Mouse (Mus musculus) neural tube, embryonic 11.5 days (tissue): ENCODE measurements around the gene Atxn3. TPM values are rescaled to one million over a fixed set of nuclear protein-coding genes. Genes with fewer than 3 reads are reported as not detected.
A peak's percentile ranks its signal among the peaks of the same experiment; 100 is the strongest.

Experiments
- ATAC-seq: fragments of 200-750 bp; cut with Nextera tagmentation; 2 replicates; pipeline ENCODE4 v1.8.0; 2017; ENCODE audit warnings: moderate number of reproducible peaks, mild to moderate bottlenecking, moderate TSS enrichment, moderate library complexity; ENCODE audit not compliant: insufficient read depth, low FRiP score, low TSS enrichment
- DNase-seq: peaks from one replicate; pipeline ENCODE4 v3.0.0-alpha.2; 2015; ENCODE audit warnings: low spot score
- H3K27ac ChIP-seq: fragments of 300-500 bp; sonication (generic); 2 replicates; pipeline ENCODE4 v1.5.1; 2014; ENCODE audit warnings: low read depth, mild to moderate bottlenecking, low read length
- H3K27me3 ChIP-seq: fragments of 300-500 bp; sonication (generic); 2 replicates; pipeline ENCODE4 v1.6.1; 2014; ENCODE audit warnings: mild to moderate bottlenecking, low read length, mixed read lengths; ENCODE audit not compliant: control insufficient read depth, insufficient read depth
- H3K36me3 ChIP-seq: fragments of 300-500 bp; sonication (generic); 2 replicates; pipeline ENCODE4 v1.6.1; 2014; ENCODE audit warnings: mild to moderate bottlenecking, low read length, moderate library complexity, mixed read lengths; ENCODE audit not compliant: control insufficient read depth, insufficient read depth
- H3K4me1 ChIP-seq: fragments of 300-500 bp; sonication (generic); 2 replicates; pipeline ENCODE4 v1.6.1; 2014; ENCODE audit warnings: low read length, mixed read lengths; ENCODE audit not compliant: control insufficient read depth, insufficient read depth
- H3K4me2 ChIP-seq: fragments of 300-500 bp; sonication (generic); 2 replicates; pipeline ENCODE4 v1.6.1; 2014; ENCODE audit warnings: low read depth, mild to moderate bottlenecking, moderate library complexity
- H3K4me3 ChIP-seq: fragments of 300-500 bp; sonication (generic); 2 replicates; pipeline ENCODE4 v1.5.1; 2014; ENCODE audit warnings: low read depth, low read length
- H3K9ac ChIP-seq: fragments of 300-500 bp; sonication (generic); 2 replicates; pipeline ENCODE4 v1.6.1; 2014; ENCODE audit warnings: mild to moderate bottlenecking, low read length
- H3K9me3 ChIP-seq: fragments of 300-500 bp; sonication (generic); 2 replicates; pipeline ENCODE4 v1.6.1; 2016; ENCODE audit warnings: low read length; ENCODE audit not compliant: control insufficient read depth
- WGBS: fragments of 180-500 bp; shearing (Covaris S2); extraction: QIAGEN DNeasy Blood & Tissue Kit; methylation state at CpG from one replicate; pipeline ENCODE4 v1.1.7; 2014; 5-methylcytosine and 5-hydroxymethylcytosine counted together
- polyA plus RNA-seq: library from polyadenylated mRNA; unstranded; fragments of >200 nt; fragmentation: Nextera tagmentation; extraction: Ambion mirVana; gene quantifications from 2 replicates; pipeline ENCODE4 v1.2.1, GENCODE M21; 2014

The Atxn3 gene
- polyA plus RNA-seq, 1 experiment from 2014 or later = 14.1 TPM

DNA sequence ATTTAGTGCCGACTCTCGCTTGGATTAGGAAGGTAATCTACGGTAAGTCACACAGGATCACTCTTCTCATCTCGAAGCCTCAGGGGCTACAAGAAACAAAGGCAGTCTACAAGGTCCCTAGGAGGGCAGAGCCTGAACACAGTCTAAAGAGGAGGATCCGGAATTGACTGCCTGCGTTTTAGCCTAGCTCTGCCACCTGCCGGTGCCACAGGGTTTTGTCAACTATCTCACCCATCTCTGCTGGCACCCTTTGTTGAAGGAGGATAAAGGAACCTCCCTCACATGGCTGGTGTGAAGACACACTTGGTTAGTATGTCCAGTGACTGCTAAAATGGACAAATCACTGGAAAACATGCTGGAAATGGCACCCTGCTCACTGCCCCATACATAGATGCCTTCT lies 20.5 kb downstream of the Atxn3 start:
- no peaks in the 10 kb centered on the region for H3K4me1 ChIP-seq
- no peak for DNase-seq
- no peak overlapping the region for H3K9ac ChIP-seq
- no peaks in the 10 kb centered on the region for H3K9me3 ChIP-seq
- H3K27ac ChIP-seq = no peak overlapping the region
- WGBS = 83% methylated on average over 7 of the region's 7 CpGs
- ATAC-seq = no peak
- H3K36me3 ChIP-seq = peaks cover 14% of the 10 kb centered on the region
- no peak overlapping the region for H3K4me2 ChIP-seq
- H3K27me3 ChIP-seq = no peaks in the 10 kb centered on the region
- no peak overlapping the region for H3K4me3 ChIP-seq

DNA sequence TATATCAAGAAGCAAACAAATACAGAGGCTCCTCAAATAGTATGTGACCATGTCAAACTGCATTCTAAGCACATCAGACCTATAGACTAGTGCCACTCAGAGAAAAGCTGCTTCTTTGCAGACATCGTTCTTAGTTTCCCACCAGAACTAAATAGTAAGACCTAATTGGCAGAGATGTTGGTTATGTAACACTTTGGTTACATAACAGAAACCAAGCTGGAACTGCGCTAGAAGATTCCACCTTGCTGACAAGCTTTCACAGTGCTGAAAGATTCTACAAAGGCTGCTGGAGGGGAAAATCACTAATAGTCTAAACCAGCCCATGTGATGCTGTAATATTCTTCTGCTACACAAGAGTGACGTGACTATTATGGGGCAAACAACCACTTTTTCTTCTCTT lies 22.8 kb downstream of the Atxn3 start:
- H3K9me3 ChIP-seq = no peaks in the 10 kb centered on the region
- H3K4me1 ChIP-seq = no peaks in the 10 kb centered on the region
- no peak for ATAC-seq
- peaks cover 11% of the 10 kb centered on the region for H3K36me3 ChIP-seq
- H3K27ac ChIP-seq = no peak overlapping the region
- 97% methylated on average over 3 of the region's 3 CpGs for WGBS
- H3K4me3 ChIP-seq = no peak overlapping the region
- no peak for DNase-seq
- no peak overlapping the region for H3K4me2 ChIP-seq
- H3K27me3 ChIP-seq = no peaks in the 10 kb centered on the region
- no peak overlapping the region for H3K9ac ChIP-seq

DNA sequence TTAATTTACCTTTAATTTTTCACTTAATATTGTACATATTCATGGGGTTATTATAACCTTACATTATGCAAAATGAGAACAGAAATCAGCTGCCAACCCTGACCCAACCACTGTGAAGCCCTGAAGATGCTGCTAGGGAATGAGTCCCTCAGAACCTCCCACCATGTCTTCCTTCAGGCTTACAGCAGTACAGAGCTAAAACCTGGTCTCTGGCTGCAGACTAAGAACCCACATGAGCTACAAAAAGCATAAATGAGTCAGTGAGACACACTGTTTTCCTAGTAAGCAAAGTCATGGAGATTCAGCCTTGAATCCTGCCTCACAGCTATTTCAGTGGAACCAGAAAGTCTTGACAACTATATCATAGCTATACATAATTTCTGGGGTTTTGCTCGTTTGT lies 29.6 kb downstream of the Atxn3 start:
- H3K4me3 ChIP-seq = no peak overlapping the region
- H3K4me2 ChIP-seq = no peak overlapping the region
- WGBS = 80% methylated on average over 1 of the region's 1 CpGs
- H3K9ac ChIP-seq = no peak overlapping the region
- peaks cover 8% of the 10 kb centered on the region for H3K36me3 ChIP-seq
- no peak overlapping the region for H3K27ac ChIP-seq
- ATAC-seq = no peak
- no peaks in the 10 kb centered on the region for H3K27me3 ChIP-seq
- H3K9me3 ChIP-seq = no peaks in the 10 kb centered on the region
- H3K4me1 ChIP-seq = no peaks in the 10 kb centered on the region
- DNase-seq = no peak

DNA sequence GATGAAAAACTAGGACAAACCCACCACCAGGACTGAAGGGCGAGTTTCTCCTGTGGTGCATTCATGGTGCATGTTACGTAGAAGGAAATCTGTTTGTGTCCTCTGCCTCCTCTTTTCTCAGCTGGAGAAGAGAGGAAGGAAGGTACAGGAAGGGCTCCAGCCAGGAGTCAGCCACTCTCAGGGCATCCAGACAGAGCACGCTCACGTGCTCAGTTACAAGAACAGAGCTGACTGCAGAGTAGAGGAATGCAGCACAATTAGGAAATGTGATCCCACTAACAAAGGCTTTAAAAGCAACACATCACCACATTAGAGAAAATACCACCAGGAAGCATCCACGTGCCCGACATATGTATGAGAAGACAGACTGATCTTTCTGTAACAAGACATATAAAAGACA lies 35.7 kb downstream of the Atxn3 start:
- no peak overlapping the region for H3K9ac ChIP-seq
- WGBS = 86% methylated on average over 6 of the region's 6 CpGs
- DNase-seq (no peak), ATAC-seq (no peak)
- no peak overlapping the region for H3K27ac ChIP-seq
- no peaks in the 10 kb centered on the region for H3K9me3 ChIP-seq
- no peak overlapping the region for H3K4me3 ChIP-seq
- peaks cover 5% of the 10 kb centered on the region for H3K36me3 ChIP-seq
- H3K27me3 ChIP-seq = no peaks in the 10 kb centered on the region
- no peaks in the 10 kb centered on the region for H3K4me1 ChIP-seq
- H3K4me2 ChIP-seq = no peak overlapping the region

DNA sequence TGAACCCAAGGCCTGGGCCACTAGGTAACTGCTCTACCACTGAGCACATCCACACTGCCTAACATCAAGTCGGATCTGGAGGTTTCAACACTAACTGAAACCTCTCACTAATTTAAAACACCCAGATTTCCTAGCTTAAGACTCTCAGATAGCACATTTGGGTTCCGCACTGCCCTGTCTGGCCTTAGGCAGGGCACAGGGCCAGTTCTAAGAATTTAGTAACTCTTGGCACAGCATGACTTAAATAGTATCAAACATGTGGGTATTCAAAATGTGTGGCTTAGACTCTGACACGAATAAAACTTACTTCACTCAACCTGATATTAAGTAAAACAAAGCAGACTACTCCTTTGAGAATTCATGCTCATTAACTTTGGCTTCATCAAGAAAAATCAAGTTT lies 38.2 kb downstream of the Atxn3 start:
- DNase-seq = no peak
- H3K4me1 ChIP-seq = no peaks in the 10 kb centered on the region
- 86% methylated on average over 3 of the region's 3 CpGs for WGBS
- H3K9ac ChIP-seq = no peak overlapping the region
- peaks cover 2% of the 10 kb centered on the region; the same call in 1 of the 2 replicates for H3K36me3 ChIP-seq
- no peak overlapping the region for H3K4me2 ChIP-seq
- no peak for ATAC-seq
- H3K4me3 ChIP-seq = no peak overlapping the region
- H3K9me3 ChIP-seq = no peaks in the 10 kb centered on the region
- no peak overlapping the region for H3K27ac ChIP-seq
- no peaks in the 10 kb centered on the region for H3K27me3 ChIP-seq

DNA sequence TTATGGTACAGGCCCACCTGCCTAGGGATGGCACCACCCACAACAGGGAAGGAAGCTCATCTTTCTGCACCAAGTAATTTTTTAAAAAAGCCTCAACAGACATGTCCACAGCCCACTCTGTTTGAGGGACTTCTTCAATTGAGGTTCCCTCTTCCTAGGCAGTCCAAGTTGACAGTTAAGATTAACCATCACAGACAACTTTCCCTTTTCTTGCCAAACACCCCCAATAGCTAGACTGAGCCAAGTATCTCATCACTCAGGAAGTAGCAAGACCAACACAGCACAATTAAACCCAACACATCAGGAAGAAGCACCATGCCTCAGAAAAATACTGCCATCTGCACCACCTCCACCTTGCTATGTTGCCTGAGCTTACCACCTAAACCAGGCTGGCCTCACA lies 40.9 kb downstream of the Atxn3 start:
- H3K9me3 ChIP-seq = no peaks in the 10 kb centered on the region
- no peak for ATAC-seq

DNA sequence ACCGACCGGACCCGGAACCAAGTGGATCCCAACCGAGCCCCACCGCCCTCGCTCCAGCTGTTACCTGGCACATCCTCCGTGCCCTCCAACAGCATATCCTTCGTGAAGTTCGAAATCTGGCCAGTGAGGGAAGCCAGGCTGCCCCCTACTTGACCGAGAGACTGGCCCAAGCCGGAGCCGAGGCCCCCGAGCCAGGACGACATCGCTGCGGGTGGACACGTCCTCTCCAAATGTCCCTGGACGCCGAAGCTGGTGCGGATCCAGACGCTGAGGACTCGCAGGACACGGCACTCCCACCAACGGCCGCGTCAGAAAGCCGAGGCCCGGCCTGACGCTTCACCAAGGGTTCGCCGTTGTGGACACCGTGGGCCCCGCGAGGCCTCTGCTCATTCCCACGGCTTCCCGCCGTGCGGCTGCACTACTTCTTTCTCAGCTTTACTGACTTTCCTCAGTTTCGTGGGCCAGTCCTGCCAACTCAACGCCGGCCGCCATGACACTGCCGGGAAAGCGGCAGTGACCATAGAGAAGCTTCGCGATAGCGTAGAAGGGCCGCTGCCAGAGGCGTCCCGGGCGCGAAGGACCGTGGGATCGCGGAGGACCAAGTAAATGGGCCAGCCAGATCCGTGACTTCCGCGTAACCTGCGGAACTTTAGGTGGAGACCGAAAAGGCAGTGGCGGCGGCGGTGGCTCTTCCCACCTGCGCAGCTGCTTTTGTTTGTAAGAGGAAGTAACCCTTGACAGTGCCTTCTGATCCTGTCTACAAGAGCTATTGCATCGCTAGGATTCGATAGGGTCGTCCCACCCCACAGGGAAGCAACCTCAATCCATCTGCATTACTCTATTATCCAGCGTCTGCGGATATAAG lies 45.2 kb downstream of the Atxn3 start, which contains the start of gene Trip11:
Gene Trip11 (minus strand): TSS at position 642 of the 865 bp plus-strand sequence.
- H3K4me1 ChIP-seq = peaks cover 6% of the 10 kb centered on the region
- H3K27me3 ChIP-seq = no peaks in the 10 kb centered on the region
- H3K36me3 ChIP-seq = no peaks in the 10 kb centered on the region
- no peaks in the 10 kb centered on the region for H3K9me3 ChIP-seq
- H3K27ac ChIP-seq = peak within 1 kb of the TSS; percentile 53; the same call in 1 of the 2 replicates
- WGBS = under 1% methylated on average over 69 of the region's 69 CpGs
- H3K9ac ChIP-seq = peak within 1 kb of the TSS; percentile 93
- peak within 1 kb of the TSS; percentile 77 for H3K4me2 ChIP-seq
- DNase-seq (peak; percentile 90), ATAC-seq (peak; percentile 96)
- H3K4me3 ChIP-seq = peak within 1 kb of the TSS; percentile 90

More for the DNA sequence above, 40.9 kb downstream of the Atxn3 start:
- Histone ChIP-seq H3K4me2 (no peak overlapping the region), H3K4me3 (no peak overlapping the region), H3K27ac (no peak overlapping the region), H3K27me3 (no peaks in the 10 kb centered on the region), H3K4me1 (peaks cover 2% of the 10 kb centered on the region; the same call in 1 of the 2 replicates), H3K36me3 (no peaks in the 10 kb centered on the region), H3K9ac (no peak overlapping the region)
- DNase-seq = no peak

DNA sequence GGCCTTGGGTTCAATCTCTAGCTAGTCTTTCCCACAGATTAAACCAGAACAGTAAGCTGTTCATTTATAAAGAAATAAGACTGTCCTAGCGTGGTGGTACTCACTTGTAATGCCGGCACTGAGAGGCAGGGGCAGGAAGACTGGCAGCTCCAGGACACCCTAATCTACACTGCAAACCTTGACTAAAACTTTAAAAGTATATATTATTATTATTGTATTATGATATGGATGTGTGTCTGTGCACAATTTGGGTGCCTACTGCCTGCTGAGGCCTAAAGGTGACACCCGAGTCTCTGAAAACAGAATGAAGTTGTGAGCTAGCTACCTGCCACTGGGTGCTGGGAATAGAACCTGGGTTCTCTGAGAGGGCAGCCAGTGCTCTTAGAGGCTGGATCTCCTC lies 46.7 kb downstream of the Atxn3 start:
- WGBS = 95% methylated on average over 3 of the region's 3 CpGs
- Histone ChIP-seq H3K4me3 (no peak overlapping the region), H3K4me1 (peaks cover 6% of the 10 kb centered on the region), H3K9ac (no peak overlapping the region), H3K27me3 (no peaks in the 10 kb centered on the region), H3K27ac (no peak overlapping the region), H3K9me3 (no peaks in the 10 kb centered on the region), H3K4me2 (no peak overlapping the region; the same call in 1 of the 2 replicates), H3K36me3 (no peaks in the 10 kb centered on the region)
- DNase-seq = no peak
- ATAC-seq = no peak

DNA sequence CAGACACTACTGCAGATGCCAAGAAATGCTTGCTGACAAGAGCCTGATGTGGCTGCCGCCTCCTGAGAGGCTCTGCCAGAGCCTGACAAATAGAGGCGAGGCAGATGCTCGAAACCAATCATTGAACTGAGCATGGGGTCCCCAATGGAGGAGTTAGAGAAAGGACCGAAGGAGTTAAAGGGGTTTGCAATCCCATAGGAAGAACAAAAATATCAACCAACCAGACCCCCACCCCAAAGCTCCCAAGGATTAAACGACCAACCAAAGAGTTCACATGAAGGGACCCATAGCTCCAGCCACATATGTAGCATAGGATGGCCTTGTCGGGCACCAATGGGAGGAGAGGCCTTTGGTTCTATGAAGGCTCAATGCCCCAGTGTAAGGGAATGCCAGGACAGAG lies 47.7 kb downstream of the Atxn3 start:
- H3K4me3 ChIP-seq = no peak overlapping the region
- H3K27ac ChIP-seq = no peak overlapping the region
- H3K9me3 ChIP-seq = no peaks in the 10 kb centered on the region
- no peaks in the 10 kb centered on the region for H3K36me3 ChIP-seq
- DNase-seq = no peak
- H3K4me1 ChIP-seq = peaks cover 6% of the 10 kb centered on the region
- no peak overlapping the region for H3K9ac ChIP-seq
- no peak overlapping the region for H3K4me2 ChIP-seq
- WGBS = 95% methylated on average over 6 of the region's 6 CpGs
- no peaks in the 10 kb centered on the region for H3K27me3 ChIP-seq
- ATAC-seq = no peak
